Mouse (Mus musculus) left cerebral cortex, adult 9 months (tissue): ENCODE data around the gene Gm904.
"Not testable (repeated sequence)": the region's sequence is repeated elsewhere in the genome, so short reads cannot be mapped to it uniquely, and the experiment has no call there.

Experiments used
- DNase-seq, 2 experiments: peaks; one replicate each; pipeline ENCODE4 v3.0.0; 2022; ENCODE audit warnings: low spot score in 2 of 2

The Gm904 gene

GRCm38 (mm10) chr13:50642928-50643327 is at the start of gene Gm904:
TSS of gene Gm904 (plus strand) at chr13:50643228.
- DNase-seq, result not testable (repeated sequence)

DNA sequence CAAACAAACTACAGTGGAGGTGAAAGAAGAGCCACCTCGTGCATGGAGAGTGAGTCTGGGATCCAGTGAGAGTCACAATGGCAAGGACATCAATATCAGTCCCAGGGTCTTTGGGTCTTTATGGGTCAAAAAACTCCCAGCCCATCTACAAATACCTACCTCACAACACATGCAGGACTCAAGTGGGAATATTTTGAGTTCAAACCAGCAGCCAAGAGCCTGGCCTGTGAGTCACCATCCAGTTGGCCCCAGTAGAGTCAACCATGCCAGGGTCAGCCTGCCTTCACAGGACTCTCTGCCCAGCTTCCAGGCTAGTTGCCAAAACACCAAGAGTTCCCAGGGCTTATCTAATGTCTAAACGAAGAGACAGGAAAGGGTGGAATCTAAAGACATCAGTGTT is 5.7 kb downstream of the Gm904 start:
- not testable (repeated sequence) for DNase-seq
